Mouse (Mus musculus) Patski (cell line): ENCODE results near the gene Agap1. TPM values are rescaled to one million over a fixed set of nuclear protein-coding genes. Genes with fewer than 3 reads are reported as not detected.
A peak's percentile ranks its signal among the peaks of the same experiment; 100 is the strongest.

Experiments used
- ATAC-seq: fragments of 100-300 bp; one replicate; pipeline ENCODE4 v1.8.0; 2021
- CTCF ChIA-PET: fragments of 350-600 bp; sonication (Branson Sonifier 250); formaldehyde crosslinking; loops from one replicate; lab custom pipeline; 2022; ENCODE audit warnings: inconsistent platforms; lab: Charles Lee
- POLR2A ChIA-PET: fragments of 350-600 bp; sonication (Branson Sonifier 250); formaldehyde crosslinking; loops from one replicate; lab custom pipeline; 2022; ENCODE audit warnings: antibody characterized with exemption, inconsistent platforms; lab: Charles Lee
- DNase-seq: peaks from one replicate; pipeline ENCODE4 v3.0.0-alpha.2; 2011; ENCODE audit warnings: low read depth, low spot score
- H3K27me3 ChIP-seq: fragments of 371-371 bp; one replicate; pipeline ENCODE4 v1.5.1; 2021
- CTCF ChIP-seq: fragments of 100-300 bp; IDR thresholded peaks from one replicate; pipeline ENCODE4 v1.5.1; 2021
- in situ Hi-C: fragments of 300-500 bp; cut with MboI; formaldehyde crosslinking; loops from 3 replicates; pipeline ENCODE4 v1.11.1; 2018; ENCODE audit warnings: low pct_unique_long_range_greater_than_20kb, mixed read lengths
- polyA plus RNA-seq: library from polyadenylated mRNA; unstranded; gene quantifications from one replicate; pipeline ENCODE4 v1.2.3, GENCODE M21; 2021

Agap1 gene
- polyA plus RNA-seq, 1 experiment from 2014 or later: 32.3 TPM

GRCm38 (mm10) chr1:89576985-89577384 lies 122.4 kb downstream of the Agap1 start:
- TF ChIP-seq CTCF: no peak
- no peaks in the 10 kb centered on the region for H3K27me3 ChIP-seq
- no peak for ATAC-seq
- POLR2A ChIA-PET: interaction anchor here (0.5 to 1.7 kb wide), 2 partner anchors 10 to 1435 kb away, joined by 3 to 7 read pairs; no protein-coding TSS in a partner anchor
- no peak for DNase-seq
- CTCF ChIA-PET: interaction anchor here (0.9 kb wide), 2 partner anchors 9 to 12 kb away, joined by 3 read pairs; no protein-coding TSS in a partner anchor
- in situ Hi-C loops: loop anchor here (10.0 kb wide), 1 partner anchor 702 kb away; no protein-coding TSS in a partner anchor

- ChIA-PET POLR2A (interaction anchor here (0.5 to 1.5 kb wide), 3 partner anchors 54 to 212 kb away, joined by 3 to 6 read pairs (median 3); no protein-coding TSS in a partner anchor), CTCF (interaction anchor here (1.6 to 3.7 kb wide), 2 partner anchors 23 to 54 kb away, joined by 6 to 19 read pairs; no protein-coding TSS in a partner anchor)
- peak; percentile 47 for ATAC-seq
- no peak for TF ChIP-seq CTCF
- in situ Hi-C loops: no loop called here
- no peak for DNase-seq
- H3K27me3 ChIP-seq: no peaks in the 10 kb centered on the region
Measured at GRCm38 (mm10) chr1:89580031-89580998, 125.7 kb downstream of the Agap1 start.

GRCm38 (mm10) chr1:89580999-89581765 lies 126.6 kb downstream of the Agap1 start:
- no peaks in the 10 kb centered on the region for H3K27me3 ChIP-seq
- ATAC-seq (no peak), DNase-seq (no peak)
- no peak for TF ChIP-seq CTCF
- in situ Hi-C loops: no loop called here
- POLR2A ChIA-PET: interaction anchor here (0.7 to 1.5 kb wide), 2 partner anchors 55 to 213 kb away, joined by 3 to 6 read pairs; no protein-coding TSS in a partner anchor
- CTCF ChIA-PET: interaction anchor here (1.0 to 3.7 kb wide), 3 partner anchors 22 to 55 kb away, joined by 3 to 19 read pairs (median 6); no protein-coding TSS in a partner anchor

GRCm38 (mm10) chr1:89581766-89582125 lies 127.1 kb downstream of the Agap1 start:
- in situ Hi-C loops: no loop called here
- TF ChIP-seq CTCF: no peak
- H3K27me3 ChIP-seq: no peaks in the 10 kb centered on the region
- ChIA-PET POLR2A (interaction anchor here (1.5 kb wide), 1 partner anchor 56 kb away, joined by 6 read pairs; no protein-coding TSS in a partner anchor), CTCF (interaction anchor here (1.0 to 3.7 kb wide), 2 partner anchors 23 to 56 kb away, joined by 3 to 19 read pairs; no protein-coding TSS in a partner anchor)
- ATAC-seq: no peak
- DNase-seq: no peak

- DNase-seq (no peak), ATAC-seq (no peak)
- no peak for TF ChIP-seq CTCF
- H3K27me3 ChIP-seq: no peaks in the 10 kb centered on the region
- in situ Hi-C loops: no loop called here
- ChIA-PET POLR2A (interaction anchor here (0.8 to 0.9 kb wide), 2 partner anchors 17 to 49 kb away, joined by 3 read pairs; no protein-coding TSS in a partner anchor), CTCF (interaction anchor here (1.0 to 1.3 kb wide), 2 partner anchors 13 to 55 kb away, joined by 3 read pairs; no protein-coding TSS in a partner anchor)
Measured at GRCm38 (mm10) chr1:89583369-89583768, 128.8 kb downstream of the Agap1 start.

- no peak for DNase-seq
- H3K27me3 ChIP-seq: no peaks in the 10 kb centered on the region
- ChIA-PET POLR2A (no interaction called here), CTCF (interaction anchor here (1.2 to 1.7 kb wide), 2 partner anchors 17 to 62 kb away, joined by 3 to 4 read pairs; no protein-coding TSS in a partner anchor)
- ATAC-seq: no peak
- TF ChIP-seq CTCF: no peak
- in situ Hi-C loops: no loop called here
Measured at GRCm38 (mm10) chr1:89586991-89587683, 132.5 kb downstream of the Agap1 start.

GRCm38 (mm10) chr1:89588154-89588553 lies 133.5 kb downstream of the Agap1 start:
- POLR2A ChIA-PET: no interaction called here
- in situ Hi-C loops: no loop called here

GRCm38 (mm10) chr1:89590994-89591393 lies 136.4 kb downstream of the Agap1 start:
- DNase-seq (no peak), ATAC-seq (no peak)
- ChIA-PET CTCF (interaction anchor here (0.9 kb wide), 1 partner anchor 10 kb away, joined by 3 read pairs; no protein-coding TSS in a partner anchor), POLR2A (no interaction called here)
- no peak for TF ChIP-seq CTCF
- H3K27me3 ChIP-seq: no peaks in the 10 kb centered on the region
- in situ Hi-C loops: loop anchor here (10.0 kb wide), 1 partner anchor 356 kb away; no protein-coding TSS in a partner anchor

More at GRCm38 (mm10) chr1:89588154-89588553, 133.5 kb downstream of the Agap1 start:
- TF ChIP-seq CTCF: no peak
- DNase-seq: no peak
- H3K27me3 ChIP-seq: no peaks in the 10 kb centered on the region
- ATAC-seq: no peak
- CTCF ChIA-PET: interaction anchor here (1.2 kb wide), 1 partner anchor 63 kb away, joined by 3 read pairs; no protein-coding TSS in a partner anchor

GRCm38 (mm10) chr1:89593219-89593618 lies 138.6 kb downstream of the Agap1 start:
- ChIA-PET POLR2A (no interaction called here), CTCF (no interaction called here)
- no peak for DNase-seq
- ATAC-seq: no peak
- H3K27me3 ChIP-seq: no peaks in the 10 kb centered on the region
- TF ChIP-seq CTCF: no peak
- in situ Hi-C loops: loop anchor here (10.0 kb wide), 1 partner anchor 358 kb away; no protein-coding TSS in a partner anchor
